Mouse (Mus musculus): ENCODE results near the gene Hebp2. TPM values are rescaled to one million over a fixed set of nuclear protein-coding genes. Genes with fewer than 3 reads are reported as not detected.

Gene Hebp2
- polyA plus RNA-seq, 1 experiment from 2014 or later: 10.3 TPM

DNA sequence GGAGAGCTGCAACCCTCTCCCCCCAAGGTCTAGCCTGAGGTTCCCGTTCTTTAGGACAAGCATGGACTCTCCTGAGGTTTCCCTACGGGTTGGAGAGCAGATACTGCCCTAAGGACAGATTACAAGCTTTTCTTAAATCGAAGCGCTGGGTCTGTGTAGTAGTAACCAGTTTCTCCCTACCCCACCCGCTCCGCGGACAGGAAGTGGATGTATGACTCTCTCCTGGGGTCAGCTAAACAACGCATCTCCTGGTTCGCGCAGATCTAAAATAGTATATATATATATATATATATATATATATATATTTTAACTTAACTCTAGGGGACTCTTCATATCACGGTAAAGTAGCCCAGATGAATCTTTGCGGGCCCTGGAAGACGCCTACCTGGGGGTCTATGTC lies 567 bp downstream of the Hebp2 start:
- Histone ChIP-seq H3K4me3 (ENCODE audit: low read depth, low read length) (peak overlapping the region; percentile 53), H3K4me1 (replicated peaks; ENCODE audit: control insufficient read depth, insufficient read depth, low read length) (no peaks in the 10 kb centered on the region), H3K27ac (ENCODE audit: low read depth, low read length) (no peak overlapping the region), H3K4me2 (ENCODE audit: low read depth, low read length, severe bottlenecking) (peak overlapping the region; percentile 87), H3K9me3 (ENCODE audit: control insufficient read depth, low read length) (no peaks in the 10 kb centered on the region), H3K27me3 (ENCODE audit: control insufficient read depth, insufficient read depth, low read length) (no peaks in the 10 kb centered on the region), H3K9ac (ENCODE audit: low read length) (peak overlapping the region; percentile 69), H3K36me3 (ENCODE audit: control insufficient read depth, insufficient read depth, low read length) (no peaks in the 10 kb centered on the region)
- ATAC-seq (replicated peaks; ENCODE audit: low FRiP score): no peak
- DNase-seq (ENCODE audit: low spot score): no peak
- 7% methylated on average over 13 of the region's 13 CpGs for WGBS

DNA sequence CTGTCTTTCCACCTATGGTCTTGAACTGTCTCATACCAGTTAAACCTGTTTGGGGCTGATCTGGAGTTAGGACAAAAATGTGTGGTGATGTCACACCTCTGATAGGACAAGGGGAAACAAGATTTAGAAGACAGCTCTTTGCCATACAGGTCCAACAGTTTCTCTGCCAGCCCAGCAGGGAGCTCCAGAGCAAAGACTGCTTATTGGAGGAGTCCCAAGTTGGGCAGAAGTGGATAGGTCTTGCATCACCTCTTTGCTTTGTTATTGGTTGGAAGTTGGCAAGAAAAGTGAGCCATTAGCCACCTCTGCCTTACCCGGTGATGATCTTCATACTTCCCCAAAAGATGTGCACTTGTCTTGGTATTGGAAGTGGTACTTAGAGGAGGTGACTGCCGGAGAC lies 9.0 kb downstream of the Hebp2 start:
- WGBS: 95% methylated on average over 2 of the region's 2 CpGs
- Histone ChIP-seq H3K9ac (ENCODE audit: low read length) (no peak overlapping the region), H3K4me2 (ENCODE audit: low read depth, low read length, severe bottlenecking) (no peak overlapping the region), H3K4me3 (ENCODE audit: low read depth, low read length) (no peak overlapping the region), H3K9me3 (ENCODE audit: control insufficient read depth, low read length) (no peaks in the 10 kb centered on the region), H3K27ac (ENCODE audit: low read depth, low read length) (no peak overlapping the region), H3K4me1 (replicated peaks; ENCODE audit: control insufficient read depth, insufficient read depth, low read length) (no peaks in the 10 kb centered on the region), H3K36me3 (ENCODE audit: control insufficient read depth, insufficient read depth, low read length) (no peaks in the 10 kb centered on the region), H3K27me3 (ENCODE audit: control insufficient read depth, insufficient read depth, low read length) (no peaks in the 10 kb centered on the region)
- ATAC-seq (replicated peaks; ENCODE audit: low FRiP score) (no peak), DNase-seq (ENCODE audit: low spot score) (no peak)

- ATAC-seq (replicated peaks; ENCODE audit: low FRiP score) (no peak), DNase-seq (ENCODE audit: low spot score) (no peak)
- H3K4me2 ChIP-seq (ENCODE audit: low read depth, low read length, severe bottlenecking): no peak overlapping the region
- 64% methylated on average over 8 of the region's 8 CpGs for WGBS
- no peak overlapping the region for H3K4me3 ChIP-seq (ENCODE audit: low read depth, low read length)
- H3K4me1 ChIP-seq (replicated peaks; ENCODE audit: control insufficient read depth, insufficient read depth, low read length): no peaks in the 10 kb centered on the region
- H3K9ac ChIP-seq (ENCODE audit: low read length): no peak overlapping the region
- no peaks in the 10 kb centered on the region for H3K9me3 ChIP-seq (ENCODE audit: control insufficient read depth, low read length)
- peaks cover 3% of the 10 kb centered on the region for H3K36me3 ChIP-seq (ENCODE audit: control insufficient read depth, insufficient read depth, low read length)
- H3K27ac ChIP-seq (ENCODE audit: low read depth, low read length): no peak overlapping the region
- no peaks in the 10 kb centered on the region for H3K27me3 ChIP-seq (ENCODE audit: control insufficient read depth, insufficient read depth, low read length)
These were observed 13.6 kb downstream of the Hebp2 start for GRCm38 (mm10) chr10:18532293-18532692.

DNA sequence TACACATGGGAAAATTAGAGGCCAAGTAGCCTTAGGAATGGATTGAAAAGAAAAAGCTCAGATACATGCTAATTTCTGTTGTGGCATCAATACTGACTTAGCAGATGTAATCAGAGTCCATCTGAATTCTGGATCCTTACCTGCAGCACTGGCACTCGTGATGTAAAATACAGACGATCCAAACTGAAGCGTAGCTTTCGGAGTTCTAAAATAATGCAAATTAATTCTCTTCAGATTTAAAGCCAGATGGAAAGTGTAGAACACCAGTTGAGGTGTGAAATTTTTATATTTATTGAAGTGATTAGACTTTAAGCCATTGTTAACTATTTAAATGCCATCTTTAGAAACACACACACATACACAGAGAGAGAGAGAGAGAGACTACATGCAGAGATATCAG lies 15.7 kb downstream of the Hebp2 start:
- ATAC-seq (replicated peaks; ENCODE audit: low FRiP score) (no peak), DNase-seq (ENCODE audit: low spot score) (no peak)
- no peak overlapping the region for H3K4me2 ChIP-seq (ENCODE audit: low read depth, low read length, severe bottlenecking)
- H3K4me1 ChIP-seq (replicated peaks; ENCODE audit: control insufficient read depth, insufficient read depth, low read length): no peaks in the 10 kb centered on the region
- no peak overlapping the region for H3K4me3 ChIP-seq (ENCODE audit: low read depth, low read length)
- no peak overlapping the region for H3K27ac ChIP-seq (ENCODE audit: low read depth, low read length)
- H3K27me3 ChIP-seq (ENCODE audit: control insufficient read depth, insufficient read depth, low read length): no peaks in the 10 kb centered on the region
- no peak overlapping the region for H3K9ac ChIP-seq (ENCODE audit: low read length)
- H3K9me3 ChIP-seq (ENCODE audit: control insufficient read depth, low read length): no peaks in the 10 kb centered on the region
- H3K36me3 ChIP-seq (ENCODE audit: control insufficient read depth, insufficient read depth, low read length): peaks cover 3% of the 10 kb centered on the region
- WGBS: 83% methylated on average over 4 of the region's 4 CpGs

DNA sequence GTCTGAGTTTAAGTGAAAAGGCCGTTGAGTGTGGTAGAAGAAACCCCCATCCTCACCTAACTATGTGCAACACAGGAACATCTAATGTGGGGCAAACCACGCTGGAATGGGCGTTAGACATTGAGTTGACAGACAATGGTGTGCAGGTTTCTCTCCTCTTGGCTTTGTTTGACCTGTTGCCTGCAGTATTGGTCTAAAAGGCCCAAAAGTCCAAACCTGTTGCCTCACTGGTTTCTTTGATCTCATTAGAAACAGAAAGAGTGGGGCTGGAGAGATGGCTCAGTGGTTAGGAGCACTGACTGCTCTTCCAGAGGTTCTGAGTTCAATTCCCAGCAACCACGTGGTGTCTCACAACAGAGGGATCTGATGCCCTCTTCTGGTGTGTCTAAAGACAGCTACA lies 16.7 kb downstream of the Hebp2 start:
- Histone ChIP-seq H3K27ac (ENCODE audit: low read depth, low read length) (no peak overlapping the region), H3K27me3 (ENCODE audit: control insufficient read depth, insufficient read depth, low read length) (no peaks in the 10 kb centered on the region), H3K9ac (ENCODE audit: low read length) (no peak overlapping the region), H3K4me3 (ENCODE audit: low read depth, low read length) (no peak overlapping the region), H3K4me1 (replicated peaks; ENCODE audit: control insufficient read depth, insufficient read depth, low read length) (no peaks in the 10 kb centered on the region), H3K36me3 (ENCODE audit: control insufficient read depth, insufficient read depth, low read length) (peaks cover 7% of the 10 kb centered on the region), H3K9me3 (ENCODE audit: control insufficient read depth, low read length) (no peaks in the 10 kb centered on the region), H3K4me2 (ENCODE audit: low read depth, low read length, severe bottlenecking) (no peak overlapping the region)
- DNase-seq (ENCODE audit: low spot score) (no peak), ATAC-seq (replicated peaks; ENCODE audit: low FRiP score) (no peak)
- 83% methylated on average over 4 of the region's 4 CpGs for WGBS

DNA sequence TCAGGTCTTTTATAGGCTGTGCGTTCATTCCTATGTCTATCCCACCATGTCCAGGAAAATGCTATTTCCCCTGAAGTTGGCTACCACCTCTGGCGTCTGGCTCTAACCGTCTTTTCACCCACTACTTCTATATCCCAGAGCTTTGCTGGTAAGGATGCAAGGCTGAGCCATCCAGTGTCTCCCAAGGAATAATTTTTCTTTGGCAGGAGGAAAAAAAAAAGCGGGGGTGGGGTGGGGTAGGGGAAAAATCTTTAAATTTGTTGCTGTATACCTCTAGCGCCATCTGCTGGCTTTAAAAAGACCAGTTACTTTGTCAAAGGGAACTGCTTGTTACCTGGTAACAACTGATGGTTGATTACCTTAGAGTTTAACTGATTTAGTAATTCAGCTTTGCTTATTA lies 17.4 kb downstream of the Hebp2 start:
- ATAC-seq (replicated peaks; ENCODE audit: low FRiP score): no peak

GRCm38 (mm10) chr10:18527766-18528165 lies 18.1 kb downstream of the Hebp2 start:
- H3K27ac ChIP-seq (ENCODE audit: low read depth, low read length): no peak overlapping the region
- ATAC-seq (replicated peaks; ENCODE audit: low FRiP score): no peak
- H3K4me3 ChIP-seq (ENCODE audit: low read depth, low read length): no peak overlapping the region
- DNase-seq (ENCODE audit: low spot score): no peak
- H3K9me3 ChIP-seq (ENCODE audit: control insufficient read depth, low read length): no peaks in the 10 kb centered on the region
- no peaks in the 10 kb centered on the region for H3K4me1 ChIP-seq (replicated peaks; ENCODE audit: control insufficient read depth, insufficient read depth, low read length)
- H3K9ac ChIP-seq (ENCODE audit: low read length): no peak overlapping the region
- no peak overlapping the region for H3K4me2 ChIP-seq (ENCODE audit: low read depth, low read length, severe bottlenecking)
- 73% methylated on average over 7 of the region's 7 CpGs for WGBS
- H3K36me3 ChIP-seq (ENCODE audit: control insufficient read depth, insufficient read depth, low read length): peaks cover 7% of the 10 kb centered on the region
- no peaks in the 10 kb centered on the region for H3K27me3 ChIP-seq (ENCODE audit: control insufficient read depth, insufficient read depth, low read length)

More for the DNA sequence above, 17.4 kb downstream of the Hebp2 start:
- no peak for DNase-seq (ENCODE audit: low spot score)
- WGBS: 57% methylated on average over 5 of the region's 5 CpGs
- Histone ChIP-seq H3K27ac (ENCODE audit: low read depth, low read length) (no peak overlapping the region), H3K4me1 (replicated peaks; ENCODE audit: control insufficient read depth, insufficient read depth, low read length) (no peaks in the 10 kb centered on the region), H3K27me3 (ENCODE audit: control insufficient read depth, insufficient read depth, low read length) (no peaks in the 10 kb centered on the region), H3K9me3 (ENCODE audit: control insufficient read depth, low read length) (no peaks in the 10 kb centered on the region), H3K36me3 (ENCODE audit: control insufficient read depth, insufficient read depth, low read length) (peaks cover 7% of the 10 kb centered on the region), H3K4me3 (ENCODE audit: low read depth, low read length) (no peak overlapping the region), H3K9ac (ENCODE audit: low read length) (no peak overlapping the region), H3K4me2 (ENCODE audit: low read depth, low read length, severe bottlenecking) (no peak overlapping the region)

DNA sequence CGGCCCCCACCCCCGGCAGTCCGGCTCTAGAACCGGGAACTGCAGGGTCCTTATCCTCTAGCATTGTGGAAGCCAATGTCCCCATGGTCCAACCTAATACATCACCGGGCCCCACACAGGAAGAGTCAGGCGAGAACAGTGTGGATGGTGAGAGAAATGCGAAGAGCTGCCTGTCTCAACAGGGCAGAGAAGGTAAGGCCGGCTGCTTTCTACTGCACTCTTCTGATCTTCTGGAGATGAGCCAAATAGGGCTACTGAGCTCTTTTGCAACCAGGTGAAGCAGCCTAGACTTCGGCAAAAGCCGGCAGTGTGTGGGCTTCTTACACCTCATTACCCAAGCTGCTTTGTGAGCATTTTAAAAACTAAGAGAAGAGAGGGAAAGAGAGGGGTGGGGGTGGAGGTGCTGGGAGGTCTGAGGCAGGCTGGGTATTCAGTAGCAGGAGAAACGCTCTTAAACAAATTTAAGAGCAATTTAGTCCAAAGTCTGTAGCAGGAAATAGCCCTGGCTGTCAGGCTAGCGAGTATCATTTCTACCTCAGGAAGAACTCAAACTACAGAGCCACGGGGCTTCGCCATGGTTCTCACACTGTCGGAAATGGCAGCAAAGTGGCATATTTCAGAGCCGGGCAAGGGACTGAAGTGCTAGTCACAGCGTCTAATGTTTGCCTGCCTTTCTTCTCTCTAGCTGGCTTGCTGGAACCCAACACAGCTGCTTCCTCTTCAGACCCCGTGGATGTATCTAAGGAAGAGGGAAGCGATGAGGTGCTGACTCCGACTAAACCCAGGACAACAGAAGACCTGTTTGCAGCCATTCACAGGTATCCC lies 18.8 kb downstream of the Hebp2 start:
- H3K27ac ChIP-seq (ENCODE audit: low read depth, low read length): no peak overlapping the region
- WGBS: 74% methylated on average over 19 of the region's 20 CpGs
- H3K4me3 ChIP-seq (ENCODE audit: low read depth, low read length): no peak overlapping the region
- ATAC-seq (replicated peaks; ENCODE audit: low FRiP score): 0 out of 2 replicates have a peak, but pooled peaks have one; percentile 19
- H3K27me3 ChIP-seq (ENCODE audit: control insufficient read depth, insufficient read depth, low read length): no peaks in the 10 kb centered on the region
- no peaks in the 10 kb centered on the region for H3K9me3 ChIP-seq (ENCODE audit: control insufficient read depth, low read length)
- no peak overlapping the region for H3K4me2 ChIP-seq (ENCODE audit: low read depth, low read length, severe bottlenecking)
- H3K9ac ChIP-seq (ENCODE audit: low read length): no peak overlapping the region
- DNase-seq (ENCODE audit: low spot score): no peak
- peaks cover 7% of the 10 kb centered on the region for H3K36me3 ChIP-seq (ENCODE audit: control insufficient read depth, insufficient read depth, low read length)
- no peaks in the 10 kb centered on the region for H3K4me1 ChIP-seq (replicated peaks; ENCODE audit: control insufficient read depth, insufficient read depth, low read length)
